Mouse (Mus musculus) midbrain, embryonic 15.5 days (tissue): ENCODE results near the gene Fyb. TPM values are rescaled to one million over a fixed set of nuclear protein-coding genes. Genes with fewer than 3 reads are reported as not detected.

Experiments used
- ATAC-seq: fragments of 200-750 bp; cut with Nextera tagmentation; replicated peaks from 2 replicates; pipeline ENCODE4 v1.8.0; 2017; ENCODE audit warnings: moderate TSS enrichment
- H3K27ac ChIP-seq: fragments of 300-500 bp; sonication (generic); 2 replicates; pipeline ENCODE4 v1.5.1; 2015; ENCODE audit warnings: mild to moderate bottlenecking, inconsistent platforms
- H3K27me3 ChIP-seq: fragments of 300-500 bp; sonication (generic); replicated peaks from 2 replicates; pipeline ENCODE4 v1.6.1; 2015; ENCODE audit warnings: inconsistent platforms
- H3K36me3 ChIP-seq: fragments of 300-500 bp; sonication (generic); replicated peaks from 2 replicates; pipeline ENCODE4 v1.6.1; 2015; ENCODE audit warnings: inconsistent platforms
- H3K4me1 ChIP-seq: fragments of 300-500 bp; sonication (generic); 2 replicates; pipeline ENCODE4 v1.6.1; 2015; ENCODE audit warnings: inconsistent platforms
- H3K4me2 ChIP-seq: fragments of 300-500 bp; sonication (generic); 2 replicates; pipeline ENCODE4 v1.6.1; 2015; ENCODE audit warnings: inconsistent platforms, mild to moderate bottlenecking, moderate library complexity
- H3K4me3 ChIP-seq: fragments of 300-500 bp; sonication (generic); 2 replicates; pipeline ENCODE4 v1.5.1; 2015; ENCODE audit warnings: mild to moderate bottlenecking, inconsistent platforms
- H3K9ac ChIP-seq: fragments of 300-500 bp; sonication (generic); 2 replicates; pipeline ENCODE4 v1.6.1; 2015; ENCODE audit warnings: mild to moderate bottlenecking, inconsistent platforms
- H3K9me3 ChIP-seq: fragments of 300-500 bp; sonication (generic); 2 replicates; pipeline ENCODE4 v1.6.1; 2016; ENCODE audit warnings: inconsistent platforms
- WGBS: fragments of 180-500 bp; shearing (Covaris S2); methylation state at CpG from one replicate; pipeline ENCODE4 v1.1.7; 2015; ENCODE audit warnings: mixed read lengths; 5-methylcytosine and 5-hydroxymethylcytosine counted together
- polyA plus RNA-seq: library from polyadenylated mRNA; unstranded; fragments of >200 nt; fragmentation: Nextera tagmentation; extraction: Ambion mirVana; gene quantifications from 2 replicates; pipeline ENCODE4 v1.2.1, GENCODE M21; 2015

Fyb gene
- polyA plus RNA-seq, 1 experiment from 2014 or later: 3.4 TPM

DNA sequence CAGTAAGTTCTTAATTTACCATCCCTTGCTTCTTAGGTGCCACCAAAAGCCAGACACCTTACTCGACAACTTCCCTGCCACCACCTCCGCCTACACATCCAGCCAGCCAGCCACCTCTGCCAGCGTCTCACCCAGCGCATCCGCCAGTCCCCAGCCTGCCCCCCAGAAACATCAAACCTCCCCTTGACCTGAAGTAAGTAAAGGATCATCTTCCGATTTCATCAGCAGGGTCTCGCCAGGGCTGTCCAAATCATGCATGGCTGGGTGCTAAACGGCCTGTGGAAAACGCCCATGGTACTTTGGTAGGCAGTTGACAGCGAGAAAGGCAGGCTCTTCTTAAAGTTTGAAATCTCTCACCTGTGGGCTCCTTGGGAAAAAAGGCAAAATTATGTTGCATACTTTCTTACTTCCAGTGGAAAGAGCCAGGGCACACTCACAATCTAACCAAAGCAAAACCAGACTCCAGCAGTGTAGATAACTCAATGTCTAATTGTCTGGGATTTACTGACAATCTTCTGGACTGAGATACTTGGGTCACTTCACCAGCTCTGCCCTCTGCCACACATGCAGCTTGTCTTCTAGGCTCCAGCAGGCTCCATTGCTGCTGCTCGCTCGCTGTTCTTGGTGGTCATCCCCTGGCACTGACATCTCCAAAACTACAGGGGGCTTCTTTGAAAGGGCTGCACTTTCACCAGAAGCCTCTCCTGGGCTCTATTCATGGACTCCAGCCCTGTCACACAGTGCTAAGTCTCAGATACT lies 97.1 kb downstream of the Fyb start:
- Histone ChIP-seq H3K4me2 (no peak overlapping the region), H3K9me3 (no peaks in the 10 kb centered on the region), H3K9ac (no peak overlapping the region), H3K36me3 (no peaks in the 10 kb centered on the region), H3K4me1 (0 out of 2 replicates have a peak, but pooled peaks cover 2% of the 10 kb centered on the region), H3K4me3 (no peak overlapping the region), H3K27ac (no peak overlapping the region), H3K27me3 (no peaks in the 10 kb centered on the region)
- ATAC-seq: no peak
- WGBS: 89% methylated on average over 12 of the region's 12 CpGs

DNA sequence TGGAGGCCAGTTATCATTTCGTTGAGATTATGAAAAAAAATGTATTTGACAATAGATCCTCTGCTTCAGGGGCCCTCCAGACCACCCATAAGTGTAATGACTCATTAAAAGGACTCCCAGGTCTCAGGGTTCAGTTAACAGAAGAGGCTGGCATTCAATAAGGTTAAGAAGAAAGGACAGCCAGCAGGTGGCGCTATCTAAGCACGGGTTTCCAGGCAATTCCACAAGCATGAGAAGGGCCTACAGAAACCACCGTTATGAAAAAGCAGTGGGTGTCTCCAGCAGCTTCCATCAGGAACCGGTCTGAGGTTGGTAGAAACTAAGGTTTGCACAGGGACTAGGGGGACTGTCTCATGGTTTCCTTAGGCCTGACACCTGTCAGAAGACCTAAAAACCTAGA lies 99.9 kb downstream of the Fyb start:
- Histone ChIP-seq H3K27me3 (no peaks in the 10 kb centered on the region), H3K4me1 (0 out of 2 replicates have a peak, but pooled peaks cover 11% of the 10 kb centered on the region), H3K9me3 (no peaks in the 10 kb centered on the region), H3K9ac (no peak overlapping the region), H3K27ac (no peak overlapping the region), H3K4me3 (no peak overlapping the region), H3K36me3 (no peaks in the 10 kb centered on the region), H3K4me2 (no peak overlapping the region)
- ATAC-seq: no peak
- 3% methylated on average over 5 of the region's 5 CpGs for WGBS

DNA sequence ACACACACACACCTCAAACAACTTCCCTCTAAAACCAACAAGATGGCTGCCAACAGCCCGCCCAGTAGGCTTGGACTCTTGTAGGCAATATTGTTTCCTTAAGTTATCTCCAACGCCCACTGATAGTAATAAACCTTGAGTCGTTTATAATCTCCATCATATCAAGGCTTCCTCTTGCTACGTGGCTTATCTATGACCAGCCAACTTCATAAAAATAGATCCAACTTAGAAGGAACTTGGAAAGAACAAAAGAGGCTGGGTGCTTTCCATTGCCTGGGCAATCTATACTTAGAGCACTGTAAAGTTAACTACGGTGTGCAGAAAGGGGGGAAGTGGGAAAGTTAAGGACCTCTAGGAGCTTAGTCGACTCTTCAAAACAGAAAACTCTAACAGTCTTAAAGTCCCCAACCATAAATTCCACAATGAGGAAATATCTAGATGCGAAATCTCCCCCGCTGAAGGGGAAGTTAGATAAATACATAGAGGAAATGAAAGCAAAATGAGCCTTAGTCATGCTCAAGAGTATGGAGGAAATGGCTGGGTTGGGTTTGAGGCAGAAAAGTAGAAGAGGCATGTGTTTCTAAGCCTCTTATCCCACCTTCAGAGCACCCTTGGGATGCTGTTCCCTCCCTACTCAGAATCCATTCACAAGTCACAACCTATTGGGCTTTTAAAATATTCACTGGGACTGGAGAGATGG lies 101.0 kb downstream of the Fyb start:
- 91% methylated on average over 8 of the region's 8 CpGs for WGBS
- Histone ChIP-seq H3K27me3 (no peaks in the 10 kb centered on the region), H3K4me1 (0 out of 2 replicates have a peak, but pooled peaks cover 11% of the 10 kb centered on the region), H3K4me2 (no peak overlapping the region), H3K4me3 (no peak overlapping the region), H3K27ac (no peak overlapping the region), H3K9me3 (no peaks in the 10 kb centered on the region), H3K9ac (no peak overlapping the region), H3K36me3 (no peaks in the 10 kb centered on the region)
- no peak for ATAC-seq

DNA sequence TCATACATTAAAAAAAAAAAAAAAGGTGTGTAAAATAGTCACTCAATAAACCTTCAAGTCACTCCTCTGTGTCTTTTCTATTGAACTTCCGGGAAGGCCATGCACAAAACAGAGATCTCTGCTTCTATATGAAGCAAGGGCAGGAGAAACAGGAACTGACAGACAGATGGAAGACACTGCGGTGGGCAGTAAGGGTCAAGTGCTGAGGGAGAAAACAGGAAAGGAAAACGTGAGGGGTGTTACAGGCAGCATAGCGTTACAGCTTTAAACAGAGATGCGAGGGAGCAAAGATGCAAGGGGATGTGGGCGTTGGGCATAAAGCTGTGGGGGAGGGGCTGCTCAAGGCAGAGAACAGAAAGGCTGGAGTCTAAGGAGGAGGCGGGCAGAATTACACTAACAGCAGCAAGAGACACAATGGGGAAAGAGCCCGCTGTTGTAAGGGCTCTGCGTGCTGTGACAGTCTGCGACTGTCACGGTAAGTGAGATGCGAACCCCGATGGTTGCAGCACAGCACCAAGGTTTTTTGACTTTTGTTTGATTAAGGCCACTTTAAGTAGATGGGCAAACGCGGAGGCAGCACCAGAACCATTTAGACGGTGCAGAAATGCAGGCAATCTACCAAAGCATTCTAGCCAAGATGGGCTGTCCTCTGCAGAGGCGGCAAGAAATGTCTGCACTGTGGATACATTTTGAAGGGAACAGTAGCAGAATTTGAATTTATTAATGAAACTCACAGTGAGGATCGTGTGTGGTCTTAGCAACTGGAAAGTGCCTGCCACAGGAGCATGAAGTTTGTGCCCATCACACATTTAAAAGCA lies 101.9 kb downstream of the Fyb start:
- H3K9me3 ChIP-seq: no peaks in the 10 kb centered on the region
- H3K36me3 ChIP-seq: no peaks in the 10 kb centered on the region
- H3K9ac ChIP-seq: peak overlapping the region; percentile 28; the same call in 1 of the 2 replicates
- peak; percentile 79 for ATAC-seq
- no peaks in the 10 kb centered on the region for H3K27me3 ChIP-seq
- peak overlapping the region; percentile 51 for H3K4me2 ChIP-seq
- 8% methylated on average over 18 of the region's 18 CpGs for WGBS
- peak overlapping the region; percentile 22; the same call in 1 of the 2 replicates for H3K27ac ChIP-seq
- 0 out of 2 replicates have a peak, but pooled peaks cover 11% of the 10 kb centered on the region for H3K4me1 ChIP-seq
- peak overlapping the region; percentile 35 for H3K4me3 ChIP-seq

DNA sequence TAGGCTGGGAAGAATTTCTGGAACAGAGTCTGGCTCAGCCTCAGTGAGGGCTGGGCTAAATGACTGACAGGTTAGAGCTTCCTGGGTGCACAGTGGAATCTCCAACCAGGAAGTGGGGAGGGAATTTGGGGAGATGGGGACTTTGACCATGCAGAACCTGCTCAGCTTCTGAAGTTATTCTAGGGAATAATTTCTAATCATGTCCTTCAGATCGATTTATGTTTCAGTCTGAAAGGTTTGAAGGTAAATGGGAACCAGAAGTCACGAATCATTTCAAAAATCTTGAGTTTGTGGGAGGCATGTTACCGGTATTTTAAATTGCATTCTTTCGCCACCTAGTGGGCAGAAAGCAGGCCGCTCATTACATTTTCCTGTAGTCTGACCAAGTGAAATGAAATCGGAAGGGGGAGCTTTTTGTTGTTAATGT lies 103.0 kb downstream of the Fyb start:
- 0 out of 2 replicates have a peak, but pooled peaks cover 11% of the 10 kb centered on the region for H3K4me1 ChIP-seq
- peak overlapping the region; percentile 51 for H3K4me2 ChIP-seq
- no peaks in the 10 kb centered on the region for H3K9me3 ChIP-seq
- H3K4me3 ChIP-seq: peak overlapping the region; percentile 20; the same call in 1 of the 2 replicates
- WGBS: 3% methylated on average over 6 of the region's 6 CpGs
- peak; percentile 86 for ATAC-seq
- no peak overlapping the region for H3K9ac ChIP-seq
- no peaks in the 10 kb centered on the region for H3K27me3 ChIP-seq
- no peaks in the 10 kb centered on the region for H3K36me3 ChIP-seq
- H3K27ac ChIP-seq: no peak overlapping the region

DNA sequence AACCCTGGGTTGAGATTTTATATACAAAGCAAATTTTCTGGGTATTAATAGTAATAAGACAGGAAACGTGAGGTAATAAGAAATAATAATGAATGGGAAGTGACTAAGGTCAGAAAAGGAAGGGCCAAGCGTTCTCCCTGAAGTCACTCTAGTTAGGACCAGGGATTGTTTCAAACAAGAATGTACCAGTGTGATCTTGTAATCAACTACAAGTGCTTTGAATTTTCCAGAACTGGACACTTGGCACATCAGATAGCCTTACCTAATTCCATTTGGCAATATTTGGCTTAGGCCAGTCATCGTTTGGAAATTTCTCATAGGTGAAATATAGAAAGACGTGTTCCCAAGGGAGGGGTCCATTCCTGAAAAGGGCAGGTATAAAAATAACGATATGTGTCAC lies 103.5 kb downstream of the Fyb start:
- H3K4me3 ChIP-seq: no peak overlapping the region
- no peak overlapping the region for H3K9ac ChIP-seq
- H3K36me3 ChIP-seq: no peaks in the 10 kb centered on the region
- 0 out of 2 replicates have a peak, but pooled peaks cover 11% of the 10 kb centered on the region for H3K4me1 ChIP-seq
- no peak overlapping the region for H3K4me2 ChIP-seq
- WGBS: 73% methylated on average over 5 of the region's 5 CpGs
- no peaks in the 10 kb centered on the region for H3K9me3 ChIP-seq
- no peak for ATAC-seq
- H3K27ac ChIP-seq: no peak overlapping the region
- H3K27me3 ChIP-seq: no peaks in the 10 kb centered on the region

DNA sequence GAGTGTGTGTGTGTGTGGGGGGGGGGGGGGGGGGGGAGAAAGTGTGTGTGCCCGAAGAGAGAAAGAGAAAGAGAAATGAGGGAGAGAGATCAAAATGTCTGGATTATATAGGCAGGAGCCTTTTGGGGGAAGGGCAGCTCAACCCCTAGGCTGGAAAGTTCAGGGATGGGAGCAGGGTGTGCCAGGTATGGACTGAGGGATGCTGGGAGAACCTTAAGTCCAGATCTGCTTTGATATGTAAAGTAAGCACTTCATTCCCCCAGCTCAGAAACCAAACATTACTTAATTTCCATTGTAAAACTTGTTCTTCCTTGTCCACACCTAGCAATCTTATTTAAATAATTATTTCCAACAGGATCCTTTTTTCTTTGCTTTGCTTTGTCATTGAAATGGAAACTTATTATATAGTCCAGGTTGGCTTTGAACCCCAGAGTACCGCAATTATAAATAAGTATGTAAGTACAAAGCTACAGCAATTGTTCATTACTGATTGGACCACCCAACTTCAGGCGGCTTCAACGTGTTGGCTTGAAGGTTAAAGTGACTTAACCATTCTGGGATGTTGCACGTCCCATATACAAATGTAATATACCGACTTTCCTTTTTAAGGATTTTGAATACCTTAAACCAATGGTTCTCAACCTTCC lies 105.9 kb downstream of the Fyb start:
- Histone ChIP-seq H3K4me2 (no peak overlapping the region), H3K27ac (no peak overlapping the region), H3K4me1 (0 out of 2 replicates have a peak, but pooled peaks cover 11% of the 10 kb centered on the region), H3K36me3 (no peaks in the 10 kb centered on the region), H3K9ac (no peak overlapping the region), H3K4me3 (no peak overlapping the region), H3K9me3 (no peaks in the 10 kb centered on the region), H3K27me3 (no peaks in the 10 kb centered on the region)
- ATAC-seq: no peak
- 90% methylated on average over 5 of the region's 6 CpGs for WGBS

DNA sequence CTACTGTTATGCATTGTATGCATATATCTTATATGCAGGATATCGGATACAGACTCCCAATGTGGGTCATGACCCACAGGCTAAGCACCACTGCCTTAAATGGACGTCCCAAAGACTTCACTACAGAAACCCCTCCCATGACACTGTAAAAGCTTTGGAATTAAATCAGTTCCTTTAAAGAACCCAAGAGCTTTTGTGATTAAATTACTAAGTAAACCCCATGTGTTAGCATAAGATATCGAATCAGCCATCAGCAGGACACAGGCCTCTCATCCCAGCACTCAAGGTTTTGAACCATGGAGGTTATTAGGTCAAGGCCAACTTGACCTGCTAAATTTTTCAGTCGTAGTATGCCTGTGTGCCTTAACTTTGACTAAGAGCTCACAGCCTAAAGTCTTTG lies 106.5 kb downstream of the Fyb start:
- Histone ChIP-seq H3K9me3 (no peaks in the 10 kb centered on the region), H3K36me3 (no peaks in the 10 kb centered on the region), H3K27me3 (no peaks in the 10 kb centered on the region), H3K9ac (no peak overlapping the region), H3K4me2 (no peak overlapping the region), H3K27ac (no peak overlapping the region), H3K4me3 (no peak overlapping the region), H3K4me1 (0 out of 2 replicates have a peak, but pooled peaks cover 11% of the 10 kb centered on the region)
- ATAC-seq: no peak
- WGBS: 84% methylated on average over 4 of the region's 4 CpGs

DNA sequence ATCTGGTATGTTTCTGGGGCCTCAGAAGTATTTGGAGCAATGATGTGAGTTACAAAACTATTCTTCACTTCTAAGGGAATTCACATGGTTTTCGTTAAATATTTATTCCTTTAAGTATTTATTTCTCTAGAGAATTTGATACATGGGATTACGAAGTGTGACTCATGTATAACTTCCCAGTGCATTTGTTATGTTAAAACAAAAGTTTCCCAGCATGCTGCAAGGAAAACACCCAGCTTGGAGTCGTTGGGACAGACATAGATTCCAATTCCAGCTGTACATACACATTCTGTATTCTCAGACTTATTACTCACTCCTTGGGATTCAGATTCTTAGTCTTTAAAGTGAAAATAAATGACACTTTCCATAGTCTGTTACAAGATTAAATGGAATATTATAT lies 112.8 kb downstream of the Fyb start:
- Histone ChIP-seq H3K4me1 (no peaks in the 10 kb centered on the region), H3K4me3 (no peak overlapping the region), H3K27me3 (no peaks in the 10 kb centered on the region), H3K27ac (no peak overlapping the region), H3K9ac (no peak overlapping the region), H3K9me3 (no peaks in the 10 kb centered on the region), H3K36me3 (no peaks in the 10 kb centered on the region), H3K4me2 (no peak overlapping the region)
- no peak for ATAC-seq
- WGBS: 76% methylated on average over 3 of the region's 3 CpGs

DNA sequence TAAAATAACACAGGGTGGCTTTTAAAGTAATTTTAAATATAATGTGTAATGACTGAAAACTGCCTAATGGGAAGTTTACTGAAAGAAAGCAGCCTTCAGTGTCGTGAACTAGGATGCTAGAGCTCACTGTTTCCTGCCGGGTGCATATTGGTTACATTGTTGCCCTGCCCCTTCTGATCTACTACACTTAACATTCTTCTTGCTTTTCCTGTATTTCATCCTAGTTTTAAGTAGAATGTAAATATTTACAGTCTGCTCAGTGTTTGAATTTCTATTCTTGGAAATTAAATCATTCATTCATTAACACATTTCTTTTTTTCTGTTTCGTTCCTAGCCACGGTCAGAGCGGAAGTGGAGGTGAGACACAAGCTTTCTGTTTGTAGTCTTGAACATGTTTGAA lies 119.6 kb downstream of the Fyb start:
- no peak overlapping the region for H3K4me3 ChIP-seq
- H3K4me2 ChIP-seq: no peak overlapping the region
- H3K9ac ChIP-seq: no peak overlapping the region
- H3K27ac ChIP-seq: no peak overlapping the region
- H3K36me3 ChIP-seq: no peaks in the 10 kb centered on the region
- ATAC-seq: no peak
- H3K27me3 ChIP-seq: no peaks in the 10 kb centered on the region
- 76% methylated on average over 5 of the region's 5 CpGs for WGBS
- H3K4me1 ChIP-seq: no peaks in the 10 kb centered on the region
- no peaks in the 10 kb centered on the region for H3K9me3 ChIP-seq

DNA sequence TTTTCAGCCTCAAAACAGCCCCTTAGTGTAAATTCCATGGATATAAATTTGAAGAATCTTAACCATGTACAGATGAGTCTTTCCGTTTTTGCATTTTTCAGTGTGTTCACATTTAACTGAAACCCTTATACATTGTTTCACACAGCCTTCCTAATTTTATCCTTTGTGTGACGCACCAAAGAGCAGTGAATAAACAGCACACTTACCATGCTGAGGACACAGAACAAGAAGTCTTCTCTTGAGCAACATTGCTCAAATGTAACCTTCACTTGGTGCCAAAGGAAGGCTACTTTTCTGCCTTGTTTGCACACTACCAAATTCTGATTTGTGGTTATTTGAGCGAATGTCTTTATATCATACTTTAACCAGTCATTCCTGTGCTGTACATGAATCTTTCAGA lies 122.8 kb downstream of the Fyb start:
- H3K36me3 ChIP-seq: no peaks in the 10 kb centered on the region
- H3K27ac ChIP-seq: no peak overlapping the region
- H3K9me3 ChIP-seq: no peaks in the 10 kb centered on the region
- H3K9ac ChIP-seq: no peak overlapping the region
- no peak for ATAC-seq
- no peak overlapping the region for H3K4me2 ChIP-seq
- no peak overlapping the region for H3K4me3 ChIP-seq
- no peaks in the 10 kb centered on the region for H3K4me1 ChIP-seq
- whole genome bisulfite sequencing: 90% methylated on average over 3 of the region's 3 CpGs
- H3K27me3 ChIP-seq: no peaks in the 10 kb centered on the region

DNA sequence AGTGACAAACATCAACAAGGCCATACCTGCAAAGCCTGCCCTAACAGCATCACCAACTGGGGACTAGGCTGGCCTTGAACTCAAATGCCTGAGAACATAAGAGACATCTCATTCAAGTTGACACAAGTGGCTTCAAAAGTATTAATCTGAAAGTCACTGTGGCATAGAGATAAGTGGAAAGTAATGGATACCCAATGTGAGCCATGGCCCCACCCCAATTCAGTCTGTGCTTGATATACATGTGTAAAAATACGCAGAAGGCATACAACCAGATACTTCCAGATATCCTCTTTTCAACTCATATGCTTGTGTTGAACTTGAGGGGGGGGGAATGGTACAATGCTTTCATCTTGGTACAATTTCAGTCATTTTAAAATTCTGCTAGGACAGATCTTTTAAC lies 124.4 kb downstream of the Fyb start:
- no peak overlapping the region for H3K4me3 ChIP-seq
- WGBS: 78% methylated on average over 1 of the region's 1 CpGs
- no peak for ATAC-seq

More for the DNA sequence above, 124.4 kb downstream of the Fyb start:
- no peak overlapping the region for H3K4me2 ChIP-seq
- H3K27ac ChIP-seq: no peak overlapping the region
- no peak overlapping the region for H3K9ac ChIP-seq
- no peaks in the 10 kb centered on the region for H3K27me3 ChIP-seq
- no peaks in the 10 kb centered on the region for H3K9me3 ChIP-seq
- H3K4me1 ChIP-seq: no peaks in the 10 kb centered on the region
- H3K36me3 ChIP-seq: no peaks in the 10 kb centered on the region
